In the genomic region with DNA sequence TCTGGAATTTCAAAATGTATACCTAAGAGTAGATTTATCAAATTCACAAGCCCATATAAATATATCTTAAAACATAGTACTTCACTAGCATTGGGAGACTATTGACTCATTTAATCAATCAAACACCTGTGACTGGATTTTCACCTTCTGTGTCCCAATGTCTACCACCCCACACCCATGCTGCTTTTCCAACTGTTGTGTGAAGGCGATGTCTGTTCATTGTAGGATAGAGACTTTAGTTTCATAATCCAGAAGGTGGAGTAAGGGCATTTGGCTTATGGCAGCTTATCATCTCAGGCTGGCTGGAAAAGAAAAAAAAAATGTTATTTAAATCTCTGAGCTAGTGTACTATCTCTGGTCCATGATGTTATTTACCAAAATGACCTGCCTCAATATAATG, we compare ENCODE assay signal across 15 mouse cellular contexts.
DNase-seq lines count a peak whose midpoint lies in the region; ATAC-seq and TF ChIP-seq lines count a peak whose summit lies in the region.
"Had no signal": no experiment of that assay in that cellular context is flagged by ENCODE, and none has a peak within 500 bp of the region (broad histone marks: within the 10 kb centered on the region; RNA-seq: fewer than 3 reads in every experiment).

No protein-coding gene starts in this region.

- intact Hi-C loops in left cerebral cortex, postnatal 4 days (cut with DNase I), result no loop called here
- intact Hi-C loops in left cerebral cortex, postnatal 14 days (cut with DNase I), result no loop called here

- H3K4me2 ChIP-seq in heart, embryonic 11.5 days, result no peak overlapping the region
- H3K4me2 ChIP-seq: embryonic facial prominence, embryonic 12.5 days; forebrain, embryonic 12.5 days; heart, embryonic 13.5 days had no signal

- no peak for TF ChIP-seq POLR2A in cerebellum, adult 2 months (IDR thresholded peaks at IDR 0.05; ENCODE audit: borderline replicate concordance, insufficient read depth, low read length)

- H3K36me3 ChIP-seq in heart, embryonic 11.5 days (ENCODE audit: control insufficient read depth, insufficient read depth, low read length), result no peaks in the 10 kb centered on the region
- H3K36me3 ChIP-seq: embryonic facial prominence, embryonic 12.5 days; forebrain, embryonic 12.5 days; heart, embryonic 13.5 days had no signal

- WGBS in cerebellum, adult 2 months, result 19% methylated on average over 1 of the region's 1 CpGs
- 85% methylated on average over 1 of the region's 1 CpGs for WGBS in heart, embryonic 11.5 days (ENCODE audit: insufficient replicate concordance)

- H3K27ac ChIP-seq in cerebellum, adult 2 months (ENCODE audit: insufficient read depth, low read length), result peak overlapping the region; percentile 48; the same call in 1 of the 2 replicates
- no peak overlapping the region for H3K27ac ChIP-seq in heart, embryonic 11.5 days (ENCODE audit: low read depth, low read length)
- H3K27ac ChIP-seq: embryonic facial prominence, embryonic 12.5 days; forebrain, embryonic 12.5 days; heart, embryonic 13.5 days had no signal

- DNase-seq in left cerebral cortex, postnatal 4 days, result peak; percentile 15
- no peak for DNase-seq in left cerebral cortex, postnatal 14 days (ENCODE audit: low spot score in 2 of 2)
- DNase-seq in cerebellum, adult 2 months, result peak; percentile 52 to 75
- peak; percentile 68 for DNase-seq in cerebellum, adult 9-11 months
- peak; percentile 32 to 43 for DNase-seq in cerebellum, postnatal 36 days
- DNase-seq in adrenal gland, postnatal 25 days, result no peak
- DNase-seq: gastrocnemius, postnatal 14 days; heart, postnatal 36 days; kidney, adult 11 months; kidney, adult 9 months had no signal

- no peaks in the 10 kb centered on the region for H3K9me3 ChIP-seq in heart, embryonic 11.5 days (replicated peaks; ENCODE audit: control insufficient read depth, low read length)
- H3K9me3 ChIP-seq: embryonic facial prominence, embryonic 12.5 days; forebrain, embryonic 12.5 days; heart, embryonic 13.5 days had no signal

- no peak overlapping the region for H3K9ac ChIP-seq in heart, embryonic 11.5 days (ENCODE audit: low read depth, low read length)
- H3K9ac ChIP-seq: embryonic facial prominence, embryonic 12.5 days; forebrain, embryonic 12.5 days; heart, embryonic 13.5 days had no signal

- H3K27me3 ChIP-seq in cerebellum, adult 2 months (ENCODE audit: control insufficient read depth, insufficient read depth, low read length), result no peaks in the 10 kb centered on the region
- H3K27me3 ChIP-seq in heart, embryonic 11.5 days (ENCODE audit: control insufficient read depth, insufficient read depth, low read length), result no peaks in the 10 kb centered on the region
- H3K27me3 ChIP-seq: embryonic facial prominence, embryonic 12.5 days; forebrain, embryonic 12.5 days; heart, embryonic 13.5 days had no signal

- H3K4me1 ChIP-seq in cerebellum, adult 2 months (ENCODE audit: control insufficient read depth, insufficient read depth, low read length), result peaks cover 21% of the 10 kb centered on the region; the same call in 1 of the 2 replicates
- H3K4me1 ChIP-seq in heart, embryonic 11.5 days (ENCODE audit: control insufficient read depth, insufficient read depth, low read length), result no peaks in the 10 kb centered on the region
- H3K4me1 ChIP-seq: embryonic facial prominence, embryonic 12.5 days; forebrain, embryonic 12.5 days; heart, embryonic 13.5 days had no signal

- ATAC-seq in heart, embryonic 11.5 days (replicated peaks; ENCODE audit: insufficient number of reproducible peaks, low FRiP score, low TSS enrichment), result no peak
- ATAC-seq: hindbrain, embryonic 16.5 days had no signal

- TF ChIP-seq CTCF in cerebellum, adult 2 months (IDR thresholded peaks at IDR 0.05; ENCODE audit: borderline replicate concordance, insufficient read depth, low read depth, low read length), result no peak

- H3K4me3 ChIP-seq in cerebellum, adult 2 months (replicated peaks; ENCODE audit: insufficient read depth, low read depth, low read length), result no peak overlapping the region
- no peak overlapping the region for H3K4me3 ChIP-seq in heart, embryonic 11.5 days (ENCODE audit: low read depth, low read length)
- H3K4me3 ChIP-seq: embryonic facial prominence, embryonic 12.5 days; forebrain, embryonic 12.5 days; heart, embryonic 13.5 days had no signal

Comparison
In these comparisons a context has a peak if more than half of its experiments do, and no peak if none do; other contexts are left out.
1. DNase-seq: peak in left cerebral cortex, postnatal 4 days (single experiment), cerebellum, adult 2 months (2 of 2), cerebellum, adult 9-11 months (single experiment) and cerebellum, postnatal 36 days (2 of 2); none in left cerebral cortex, postnatal 14 days (0 of 2) and adrenal gland, postnatal 25 days (single experiment).